Mouse (Mus musculus) skeletal muscle tissue, adult 2 months (tissue): ENCODE measurements at regions not wholly inside any gene's neighbourhood (a gene's known extent, or its start where the extent isn't known, plus 50 kb on each side); places are given as distances from the start of the nearest gene placed in this dataset.
"Not testable (repeated sequence)": the region's sequence is repeated elsewhere in the genome, so short reads cannot be mapped to it uniquely, and the experiment has no call there.

Experiments
- DNase-seq: peaks from one replicate; pipeline ENCODE4 v3.0.0-alpha.2; 2012; ENCODE audit warnings: low read depth, low spot score

- DNase-seq, result no peak
Measured at GRCm38 (mm10) chr8:37237306-37237705, 243.9 kb downstream of the AI429214 start.

DNA sequence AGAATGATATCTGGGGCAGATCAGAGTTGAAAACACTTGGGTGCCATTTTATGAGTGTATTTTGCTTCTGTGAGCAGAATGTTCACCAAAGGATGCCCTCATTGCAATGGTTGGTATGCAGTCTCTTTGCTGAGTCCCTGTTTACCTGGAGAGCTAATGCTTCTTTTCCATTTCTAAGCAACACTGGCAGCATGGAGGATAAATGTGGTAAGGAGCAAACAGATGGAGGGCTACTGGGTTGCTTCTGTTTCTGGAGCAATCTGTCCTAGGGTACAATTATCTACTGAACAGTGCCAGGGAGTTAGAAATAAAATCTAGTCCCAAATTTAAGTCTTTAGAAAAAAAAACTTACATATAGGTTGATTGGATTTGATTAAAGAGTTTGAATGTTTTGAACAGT, 245.9 kb downstream of the AI429214 start:
- no peak for DNase-seq

- DNase-seq, result not testable (repeated sequence)
Measured at GRCm38 (mm10) chr8:37251234-37251633, 257.8 kb downstream of the AI429214 start.

GRCm38 (mm10) chr8:37291069-37291850, 297.9 kb downstream of the AI429214 start:
- DNase-seq, result no peak
